Mouse (Mus musculus): ENCODE measurements around the gene Ppp1r15a. TPM values are rescaled to one million over a fixed set of nuclear protein-coding genes. Genes with fewer than 3 reads are reported as not detected.
A peak's percentile ranks its signal among the peaks of the same experiment; 100 is the strongest.

Gene Ppp1r15a
- polyA plus RNA-seq, 1 experiment from 2014 or later: 12.7 TPM

GRCm38 (mm10) chr7:45524841-45525621 is 1.0 kb downstream of the Ppp1r15a start:
- Histone ChIP-seq H3K36me3 (ENCODE audit: control insufficient read depth, insufficient read depth, low read length) (peaks cover 5% of the 10 kb centered on the region; the same call in 1 of the 2 replicates), H3K27me3 (ENCODE audit: control insufficient read depth, insufficient read depth, low read length) (no peaks in the 10 kb centered on the region), H3K27ac (ENCODE audit: low read length) (peak overlapping the region; percentile 91; the same call in 1 of the 2 replicates), H3K9me3 (ENCODE audit: control insufficient read depth, low read depth, low read length) (no peaks in the 10 kb centered on the region), H3K9ac (replicated peaks; ENCODE audit: low read depth, low read length) (peak overlapping the region; percentile 89), H3K4me3 (ENCODE audit: low read depth, low read length) (peak overlapping the region; percentile 85), H3K4me1 (ENCODE audit: control insufficient read depth, insufficient read depth, low read length) (peaks cover 27% of the 10 kb centered on the region), H3K4me2 (replicated peaks; ENCODE audit: low read depth, low read length) (peak overlapping the region; percentile 91)
- WGBS: 29% methylated on average over 12 of the region's 12 CpGs
- ATAC-seq (ENCODE audit: insufficient number of reproducible peaks, insufficient read depth, low FRiP score, low read depth): peak; percentile 33; the same call in 1 of the 2 replicates

- Histone ChIP-seq H3K9ac (replicated peaks; ENCODE audit: low read depth, low read length) (no peak overlapping the region), H3K36me3 (ENCODE audit: control insufficient read depth, insufficient read depth, low read length) (peaks cover 5% of the 10 kb centered on the region; the same call in 1 of the 2 replicates), H3K4me3 (ENCODE audit: low read depth, low read length) (no peak overlapping the region), H3K4me2 (replicated peaks; ENCODE audit: low read depth, low read length) (no peak overlapping the region), H3K27ac (ENCODE audit: low read length) (no peak overlapping the region), H3K27me3 (ENCODE audit: control insufficient read depth, insufficient read depth, low read length) (no peaks in the 10 kb centered on the region), H3K9me3 (ENCODE audit: control insufficient read depth, low read depth, low read length) (no peaks in the 10 kb centered on the region), H3K4me1 (ENCODE audit: control insufficient read depth, insufficient read depth, low read length) (peaks cover 21% of the 10 kb centered on the region; the same call in 1 of the 2 replicates)
- WGBS: 78% methylated on average over 12 of the region's 13 CpGs
- ATAC-seq (ENCODE audit: insufficient number of reproducible peaks, insufficient read depth, low FRiP score, low read depth): no peak
These were observed 2.3 kb downstream of the Ppp1r15a start for GRCm38 (mm10) chr7:45523678-45524170.

GRCm38 (mm10) chr7:45522957-45523676 is 3.0 kb downstream of the Ppp1r15a start:
- 68% methylated on average over 18 of the region's 18 CpGs for WGBS
- Histone ChIP-seq H3K4me1 (ENCODE audit: control insufficient read depth, insufficient read depth, low read length) (peaks cover 21% of the 10 kb centered on the region; the same call in 1 of the 2 replicates), H3K27me3 (ENCODE audit: control insufficient read depth, insufficient read depth, low read length) (no peaks in the 10 kb centered on the region), H3K9me3 (ENCODE audit: control insufficient read depth, low read depth, low read length) (no peaks in the 10 kb centered on the region), H3K27ac (ENCODE audit: low read length) (no peak overlapping the region), H3K4me3 (ENCODE audit: low read depth, low read length) (no peak overlapping the region), H3K36me3 (ENCODE audit: control insufficient read depth, insufficient read depth, low read length) (peaks cover 5% of the 10 kb centered on the region; the same call in 1 of the 2 replicates), H3K9ac (replicated peaks; ENCODE audit: low read depth, low read length) (no peak overlapping the region), H3K4me2 (replicated peaks; ENCODE audit: low read depth, low read length) (no peak overlapping the region)
- no peak for ATAC-seq (ENCODE audit: insufficient number of reproducible peaks, insufficient read depth, low FRiP score, low read depth)

GRCm38 (mm10) chr7:45522194-45522752 is 3.8 kb downstream of the Ppp1r15a start:
- 57% methylated on average over 16 of the region's 16 CpGs for WGBS
- H3K4me2 ChIP-seq (replicated peaks; ENCODE audit: low read depth, low read length): peak overlapping the region; percentile 46
- peak overlapping the region; percentile 49 for H3K4me3 ChIP-seq (ENCODE audit: low read depth, low read length)
- no peaks in the 10 kb centered on the region for H3K27me3 ChIP-seq (ENCODE audit: control insufficient read depth, insufficient read depth, low read length)
- H3K27ac ChIP-seq (ENCODE audit: low read length): no peak overlapping the region; the same call in 1 of the 2 replicates
- H3K9ac ChIP-seq (replicated peaks; ENCODE audit: low read depth, low read length): 0 out of 2 replicates have a peak overlapping the region, but pooled peaks have one; percentile 46
- ATAC-seq (ENCODE audit: insufficient number of reproducible peaks, insufficient read depth, low FRiP score, low read depth): no peak
- H3K36me3 ChIP-seq (ENCODE audit: control insufficient read depth, insufficient read depth, low read length): peaks cover 5% of the 10 kb centered on the region; the same call in 1 of the 2 replicates
- H3K9me3 ChIP-seq (ENCODE audit: control insufficient read depth, low read depth, low read length): no peaks in the 10 kb centered on the region
- H3K4me1 ChIP-seq (ENCODE audit: control insufficient read depth, insufficient read depth, low read length): peaks cover 21% of the 10 kb centered on the region; the same call in 1 of the 2 replicates

- Histone ChIP-seq H3K4me3 (ENCODE audit: low read depth, low read length) (peak overlapping the region; percentile 49), H3K36me3 (ENCODE audit: control insufficient read depth, insufficient read depth, low read length) (peaks cover 5% of the 10 kb centered on the region; the same call in 1 of the 2 replicates), H3K27ac (ENCODE audit: low read length) (peak overlapping the region; percentile 91), H3K9me3 (ENCODE audit: control insufficient read depth, low read depth, low read length) (no peaks in the 10 kb centered on the region), H3K4me2 (replicated peaks; ENCODE audit: low read depth, low read length) (peak overlapping the region; percentile 46), H3K4me1 (ENCODE audit: control insufficient read depth, insufficient read depth, low read length) (peaks cover 21% of the 10 kb centered on the region; the same call in 1 of the 2 replicates), H3K27me3 (ENCODE audit: control insufficient read depth, insufficient read depth, low read length) (no peaks in the 10 kb centered on the region), H3K9ac (replicated peaks; ENCODE audit: low read depth, low read length) (peak overlapping the region; percentile 46; the same call in 1 of the 2 replicates)
- WGBS: under 1% methylated on average over 28 of the region's 28 CpGs
- peak; percentile 53; the same call in 1 of the 2 replicates for ATAC-seq (ENCODE audit: insufficient number of reproducible peaks, insufficient read depth, low FRiP score, low read depth)
These were observed 4.3 kb downstream of the Ppp1r15a start for GRCm38 (mm10) chr7:45521728-45522184.

DNA sequence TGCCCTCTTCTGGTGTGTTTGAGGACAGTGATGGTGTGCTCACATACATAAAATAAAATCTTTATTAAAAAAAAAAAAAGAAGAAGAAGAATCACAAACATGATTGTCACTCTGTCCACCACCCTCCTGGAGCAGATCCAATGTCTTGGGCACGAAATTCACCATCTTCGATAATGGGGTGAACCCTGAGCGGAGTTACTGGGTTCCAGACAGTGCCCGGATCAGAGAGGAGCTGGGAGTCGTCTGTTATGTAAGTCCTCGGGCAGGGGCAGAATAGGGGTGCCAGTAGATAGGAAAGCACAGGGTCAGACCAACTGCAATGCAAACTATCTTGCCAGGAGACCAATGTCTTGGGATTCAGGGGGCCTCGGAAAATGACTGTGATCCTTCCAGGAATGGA is 5.5 kb downstream of the Ppp1r15a start:
- ATAC-seq (ENCODE audit: insufficient number of reproducible peaks, insufficient read depth, low FRiP score, low read depth): no peak
- Histone ChIP-seq H3K36me3 (ENCODE audit: control insufficient read depth, insufficient read depth, low read length) (peaks cover 5% of the 10 kb centered on the region; the same call in 1 of the 2 replicates), H3K9ac (replicated peaks; ENCODE audit: low read depth, low read length) (no peak overlapping the region), H3K4me2 (replicated peaks; ENCODE audit: low read depth, low read length) (no peak overlapping the region), H3K4me1 (ENCODE audit: control insufficient read depth, insufficient read depth, low read length) (peaks cover 21% of the 10 kb centered on the region; the same call in 1 of the 2 replicates), H3K27me3 (ENCODE audit: control insufficient read depth, insufficient read depth, low read length) (no peaks in the 10 kb centered on the region), H3K4me3 (ENCODE audit: low read depth, low read length) (no peak overlapping the region), H3K27ac (ENCODE audit: low read length) (no peak overlapping the region), H3K9me3 (ENCODE audit: control insufficient read depth, low read depth, low read length) (no peaks in the 10 kb centered on the region)
- WGBS: 93% methylated on average over 7 of the region's 7 CpGs

- ATAC-seq (ENCODE audit: insufficient number of reproducible peaks, insufficient read depth, low FRiP score, low read depth): no peak
- Histone ChIP-seq H3K4me2 (replicated peaks; ENCODE audit: low read depth, low read length) (no peak overlapping the region), H3K9ac (replicated peaks; ENCODE audit: low read depth, low read length) (no peak overlapping the region), H3K4me3 (ENCODE audit: low read depth, low read length) (no peak overlapping the region), H3K36me3 (ENCODE audit: control insufficient read depth, insufficient read depth, low read length) (peaks cover 5% of the 10 kb centered on the region; the same call in 1 of the 2 replicates), H3K4me1 (ENCODE audit: control insufficient read depth, insufficient read depth, low read length) (peaks cover 16% of the 10 kb centered on the region; the same call in 1 of the 2 replicates), H3K9me3 (ENCODE audit: control insufficient read depth, low read depth, low read length) (no peaks in the 10 kb centered on the region), H3K27me3 (ENCODE audit: control insufficient read depth, insufficient read depth, low read length) (no peaks in the 10 kb centered on the region), H3K27ac (ENCODE audit: low read length) (no peak overlapping the region)
- 75% methylated on average over 8 of the region's 8 CpGs for WGBS
These were observed 6.5 kb downstream of the Ppp1r15a start for GRCm38 (mm10) chr7:45519345-45520120.

Measured in stomach, embryonic 14.5 days (tissue).